Mouse (Mus musculus): ENCODE data around the gene Jdp2. TPM values are rescaled to one million over a fixed set of nuclear protein-coding genes. Genes with fewer than 3 reads are reported as not detected.
A peak's percentile ranks its signal among the peaks of the same experiment; 100 is the strongest.

Jdp2 gene
- polyA plus RNA-seq, 1 experiment: 6.2 TPM

- no peaks in the 10 kb centered on the region for H3K27me3 ChIP-seq (replicated peaks; ENCODE audit: control insufficient read depth, insufficient read depth, low read length)
- H3K27ac ChIP-seq (ENCODE audit: insufficient read depth, low read depth, low read length): no peak overlapping the region
- TF ChIP-seq CTCF (conservative IDR thresholded peaks at IDR 0.05; ENCODE audit: insufficient read depth, insufficient read length, low read depth, low read length): no peak
- TF ChIP-seq POLR2A (IDR thresholded peaks at IDR 0.05; ENCODE audit: low read depth, low read length): no peak
- no peaks in the 10 kb centered on the region for H3K36me3 ChIP-seq (ENCODE audit: control insufficient read depth, insufficient read depth, low read length)
- peak; percentile 66 for DNase-seq
- WGBS: 52% methylated on average over 11 of the region's 11 CpGs
- no peak overlapping the region for H3K4me3 ChIP-seq (ENCODE audit: insufficient read depth, low read depth, low read length)
- H3K4me1 ChIP-seq (ENCODE audit: control insufficient read depth, insufficient read depth, low read length): no peaks in the 10 kb centered on the region
Measured at GRCm38 (mm10) chr12:85585761-85586258, 13.0 kb upstream of the Jdp2 start.

- WGBS: 61% methylated on average over 5 of the region's 5 CpGs
- TF ChIP-seq POLR2A (IDR thresholded peaks at IDR 0.05; ENCODE audit: low read depth, low read length): no peak
- TF ChIP-seq CTCF (conservative IDR thresholded peaks at IDR 0.05; ENCODE audit: insufficient read depth, insufficient read length, low read depth, low read length): no peak
- H3K4me1 ChIP-seq (ENCODE audit: control insufficient read depth, insufficient read depth, low read length): no peaks in the 10 kb centered on the region
- no peak overlapping the region for H3K4me3 ChIP-seq (ENCODE audit: insufficient read depth, low read depth, low read length)
- no peaks in the 10 kb centered on the region for H3K27me3 ChIP-seq (replicated peaks; ENCODE audit: control insufficient read depth, insufficient read depth, low read length)
- no peaks in the 10 kb centered on the region for H3K36me3 ChIP-seq (ENCODE audit: control insufficient read depth, insufficient read depth, low read length)
- no peak for DNase-seq
- H3K27ac ChIP-seq (ENCODE audit: insufficient read depth, low read depth, low read length): no peak overlapping the region
Measured at GRCm38 (mm10) chr12:85589870-85590382, 8.9 kb upstream of the Jdp2 start.

- DNase-seq: no peak
- Histone ChIP-seq H3K36me3 (ENCODE audit: control insufficient read depth, insufficient read depth, low read length) (no peaks in the 10 kb centered on the region), H3K27ac (ENCODE audit: insufficient read depth, low read depth, low read length) (no peak overlapping the region), H3K4me1 (ENCODE audit: control insufficient read depth, insufficient read depth, low read length) (no peaks in the 10 kb centered on the region), H3K4me3 (ENCODE audit: insufficient read depth, low read depth, low read length) (no peak overlapping the region), H3K27me3 (replicated peaks; ENCODE audit: control insufficient read depth, insufficient read depth, low read length) (no peaks in the 10 kb centered on the region)
- WGBS: 59% methylated on average over 9 of the region's 9 CpGs
- TF ChIP-seq CTCF (conservative IDR thresholded peaks at IDR 0.05; ENCODE audit: insufficient read depth, insufficient read length, low read depth, low read length) (no peak), POLR2A (IDR thresholded peaks at IDR 0.05; ENCODE audit: low read depth, low read length) (no peak)
Measured at GRCm38 (mm10) chr12:85592943-85593342, 5.9 kb upstream of the Jdp2 start.

GRCm38 (mm10) chr12:85594390-85594789 is 4.4 kb upstream of the Jdp2 start:
- H3K36me3 ChIP-seq (ENCODE audit: control insufficient read depth, insufficient read depth, low read length): no peaks in the 10 kb centered on the region
- DNase-seq: no peak
- no peak for TF ChIP-seq POLR2A (IDR thresholded peaks at IDR 0.05; ENCODE audit: low read depth, low read length)
- TF ChIP-seq CTCF (conservative IDR thresholded peaks at IDR 0.05; ENCODE audit: insufficient read depth, insufficient read length, low read depth, low read length): no peak
- no peaks in the 10 kb centered on the region for H3K27me3 ChIP-seq (replicated peaks; ENCODE audit: control insufficient read depth, insufficient read depth, low read length)
- H3K27ac ChIP-seq (ENCODE audit: insufficient read depth, low read depth, low read length): no peak overlapping the region
- no peaks in the 10 kb centered on the region for H3K4me1 ChIP-seq (ENCODE audit: control insufficient read depth, insufficient read depth, low read length)
- no peak overlapping the region for H3K4me3 ChIP-seq (ENCODE audit: insufficient read depth, low read depth, low read length)
- 93% methylated on average over 2 of the region's 2 CpGs for WGBS

- 67% methylated on average over 11 of the region's 11 CpGs for WGBS
- TF ChIP-seq CTCF (conservative IDR thresholded peaks at IDR 0.05; ENCODE audit: insufficient read depth, insufficient read length, low read depth, low read length) (no peak), POLR2A (IDR thresholded peaks at IDR 0.05; ENCODE audit: low read depth, low read length) (no peak)
- peak overlapping the region; percentile 85; the same call in 1 of the 2 replicates for H3K27ac ChIP-seq (ENCODE audit: insufficient read depth, low read depth, low read length)
- peak; percentile 30 for DNase-seq
- H3K36me3 ChIP-seq (ENCODE audit: control insufficient read depth, insufficient read depth, low read length): no peaks in the 10 kb centered on the region
- H3K4me3 ChIP-seq (ENCODE audit: insufficient read depth, low read depth, low read length): no peak overlapping the region
- H3K4me1 ChIP-seq (ENCODE audit: control insufficient read depth, insufficient read depth, low read length): peaks cover 4% of the 10 kb centered on the region; the same call in 1 of the 2 replicates
- no peaks in the 10 kb centered on the region for H3K27me3 ChIP-seq (replicated peaks; ENCODE audit: control insufficient read depth, insufficient read depth, low read length)
Measured at GRCm38 (mm10) chr12:85598053-85598452, 774 bp upstream of the Jdp2 start.

- peaks cover 10% of the 10 kb centered on the region; the same call in 1 of the 2 replicates for H3K4me1 ChIP-seq (ENCODE audit: control insufficient read depth, insufficient read depth, low read length)
- WGBS: 3% methylated on average over 48 of the region's 49 CpGs
- peak overlapping the region; percentile 7 for H3K27ac ChIP-seq (ENCODE audit: insufficient read depth, low read depth, low read length)
- H3K4me3 ChIP-seq (ENCODE audit: insufficient read depth, low read depth, low read length): peak overlapping the region; percentile 63
- DNase-seq: peak; percentile 37
- no peaks in the 10 kb centered on the region for H3K27me3 ChIP-seq (replicated peaks; ENCODE audit: control insufficient read depth, insufficient read depth, low read length)
- no peak for TF ChIP-seq POLR2A (IDR thresholded peaks at IDR 0.05; ENCODE audit: low read depth, low read length)
- no peak for TF ChIP-seq CTCF (conservative IDR thresholded peaks at IDR 0.05; ENCODE audit: insufficient read depth, insufficient read length, low read depth, low read length)
- H3K36me3 ChIP-seq (ENCODE audit: control insufficient read depth, insufficient read depth, low read length): no peaks in the 10 kb centered on the region
Measured at GRCm38 (mm10) chr12:85599478-85600152, 788 bp downstream of the Jdp2 start.

GRCm38 (mm10) chr12:85600637-85601036 is 1.8 kb downstream of the Jdp2 start:
- peak; percentile 36 for DNase-seq
- Histone ChIP-seq H3K27ac (ENCODE audit: insufficient read depth, low read depth, low read length) (no peak overlapping the region), H3K4me3 (ENCODE audit: insufficient read depth, low read depth, low read length) (0 out of 2 replicates have a peak overlapping the region, but pooled peaks have one; percentile 63), H3K36me3 (ENCODE audit: control insufficient read depth, insufficient read depth, low read length) (no peaks in the 10 kb centered on the region), H3K4me1 (ENCODE audit: control insufficient read depth, insufficient read depth, low read length) (peaks cover 10% of the 10 kb centered on the region; the same call in 1 of the 2 replicates), H3K27me3 (replicated peaks; ENCODE audit: control insufficient read depth, insufficient read depth, low read length) (no peaks in the 10 kb centered on the region)
- WGBS: 59% methylated on average over 7 of the region's 7 CpGs
- TF ChIP-seq CTCF (conservative IDR thresholded peaks at IDR 0.05; ENCODE audit: insufficient read depth, insufficient read length, low read depth, low read length): no peak
- no peak for TF ChIP-seq POLR2A (IDR thresholded peaks at IDR 0.05; ENCODE audit: low read depth, low read length)

All from kidney, adult 2 months (tissue).